Mouse (Mus musculus) adrenal gland, postnatal 36 days (tissue): ENCODE data around the gene Slit2. TPM values are rescaled to one million over a fixed set of nuclear protein-coding genes. Genes with fewer than 3 reads are reported as not detected.
A peak's percentile ranks its signal among the peaks of the same experiment; 100 is the strongest.

Experiments used
- microRNA-seq: library from miRNA; unstranded; fragments of <30 nt; microRNA quantifications from one replicate; pipeline ENCODE4 v1.2.0, GENCODE M21; 2021
- total RNA-seq, 2 experiments: library from RNA; stranded (reverse); gene quantifications; 2 replicates each; pipeline ENCODE4 v1.2.3; 2021

The Slit2 gene
- total RNA-seq, 2 experiments from 2014 or later = 4.4 to 30.0 TPM

Small RNAs within 50 kb of the gene (microRNA-seq; reads per million reads assigned to microRNA genes)
- 11.7 reads per million, percentile 27 among the genes with 10 or more reads in this experiment for gene Mir218-1
